Mouse (Mus musculus) thymus, adult 2 months (tissue): Measurements from ENCODE around the gene Adgre5. TPM values are rescaled to one million over a fixed set of nuclear protein-coding genes. Genes with fewer than 3 reads are reported as not detected.
A peak's percentile ranks its signal among the peaks of the same experiment; 100 is the strongest.

Experiments
- DNase-seq: peaks from one replicate; pipeline ENCODE4 v3.0.0; 2021
- H3K27ac ChIP-seq: fragments of 200-500 bp; 2 replicates; pipeline ENCODE4 v1.5.1; 2012; ENCODE audit warnings: low read length, control low read depth; ENCODE audit not compliant: control insufficient read depth, insufficient read depth
- H3K27me3 ChIP-seq: fragments of 200-500 bp; 2 replicates; pipeline ENCODE4 v1.6.1; 2012; ENCODE audit warnings: mild to moderate bottlenecking, low read length, moderate library complexity, mixed read lengths; ENCODE audit not compliant: control insufficient read depth, insufficient read depth
- H3K36me3 ChIP-seq: fragments of 200-500 bp; 2 replicates; pipeline ENCODE4 v1.6.1; 2012; ENCODE audit warnings: mild to moderate bottlenecking, low read length, moderate library complexity; ENCODE audit not compliant: control insufficient read depth, insufficient read depth
- H3K4me1 ChIP-seq: fragments of 200-500 bp; replicated peaks from 2 replicates; pipeline ENCODE4 v1.6.1; 2012; ENCODE audit warnings: low read length; ENCODE audit not compliant: control insufficient read depth, insufficient read depth
- H3K4me3 ChIP-seq: fragments of 200-500 bp; 2 replicates; pipeline ENCODE4 v1.5.1; 2012; ENCODE audit warnings: mild to moderate bottlenecking, low read length, control low read depth, moderate library complexity; ENCODE audit not compliant: control insufficient read depth, insufficient read depth
- CTCF ChIP-seq: fragments of 200-500 bp; IDR thresholded peaks from 2 replicates; pipeline ENCODE4 v1.5.1; 2012; ENCODE audit warnings: mild to moderate bottlenecking, control low read depth, low read length, moderate library complexity, borderline replicate concordance; ENCODE audit not compliant: control insufficient read depth, poor library complexity, insufficient read depth; ENCODE audit errors: extremely low read depth
- POLR2A ChIP-seq: fragments of 200-500 bp; IDR thresholded peaks from 2 replicates; pipeline ENCODE4 v1.6.1; 2012; ENCODE audit warnings: mild to moderate bottlenecking, low read length, control low read depth, moderate library complexity; ENCODE audit not compliant: control insufficient read depth, poor library complexity, insufficient read depth; ENCODE audit errors: extremely low read depth
- WGBS: fragments of 180-500 bp; shearing (Covaris S2); methylation state at CpG from one replicate; pipeline ENCODE4 v1.1.7; 2018; 5-methylcytosine and 5-hydroxymethylcytosine counted together
- polyA plus RNA-seq: library from polyadenylated mRNA; depleted of rRNA; stranded (reverse); fragments of >200 nt; gene quantifications from 2 replicates; pipeline ENCODE4 v1.2.3, GENCODE M21; 2012

The Adgre5 gene
- polyA plus RNA-seq, 1 experiment: 190 TPM

DNA sequence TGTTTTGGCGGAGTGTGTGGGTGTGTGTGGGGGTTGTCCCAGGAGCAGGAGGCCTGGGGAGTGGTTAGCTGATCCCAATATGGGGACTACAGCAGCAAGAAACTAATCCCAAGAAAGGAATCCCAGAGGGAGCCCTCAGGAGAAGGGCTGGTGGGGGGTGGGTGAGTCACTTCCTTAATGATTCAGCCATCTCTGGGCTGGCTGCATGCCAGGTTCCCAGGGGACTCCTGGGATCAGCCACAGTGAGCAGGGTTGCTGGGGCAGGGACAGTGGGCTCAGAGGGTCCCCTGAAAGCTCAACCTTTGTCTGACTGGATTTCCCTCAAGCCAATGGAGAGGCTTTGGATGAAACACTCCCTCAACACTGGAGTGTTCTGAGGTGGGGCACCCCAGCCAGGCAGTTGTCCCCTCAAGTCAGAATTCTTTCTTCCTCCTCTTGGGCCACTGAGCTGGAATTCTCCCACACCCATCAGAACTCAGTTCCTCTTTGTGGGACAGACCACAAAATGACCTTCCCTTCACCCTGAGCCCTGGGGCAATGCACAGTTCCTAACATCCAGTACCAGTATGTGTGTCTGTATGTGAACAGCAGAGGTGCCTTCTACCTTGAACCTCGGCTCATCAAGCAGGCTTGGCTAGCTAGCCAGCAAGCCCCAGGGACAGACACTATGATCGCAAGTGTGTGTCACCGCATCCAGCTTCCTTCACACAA, 3.1 kb downstream of the Adgre5 start:
- 70% methylated on average over 4 of the region's 4 CpGs for WGBS
- H3K27me3 ChIP-seq: no peaks in the 10 kb centered on the region
- peaks cover 57% of the 10 kb centered on the region for H3K4me1 ChIP-seq
- H3K36me3 ChIP-seq: peaks cover 10% of the 10 kb centered on the region
- no peak overlapping the region for H3K4me3 ChIP-seq
- TF ChIP-seq POLR2A (no peak), CTCF (no peak)
- peak overlapping the region; percentile 80; the same call in 1 of the 2 replicates for H3K27ac ChIP-seq
- no peak for DNase-seq

DNA sequence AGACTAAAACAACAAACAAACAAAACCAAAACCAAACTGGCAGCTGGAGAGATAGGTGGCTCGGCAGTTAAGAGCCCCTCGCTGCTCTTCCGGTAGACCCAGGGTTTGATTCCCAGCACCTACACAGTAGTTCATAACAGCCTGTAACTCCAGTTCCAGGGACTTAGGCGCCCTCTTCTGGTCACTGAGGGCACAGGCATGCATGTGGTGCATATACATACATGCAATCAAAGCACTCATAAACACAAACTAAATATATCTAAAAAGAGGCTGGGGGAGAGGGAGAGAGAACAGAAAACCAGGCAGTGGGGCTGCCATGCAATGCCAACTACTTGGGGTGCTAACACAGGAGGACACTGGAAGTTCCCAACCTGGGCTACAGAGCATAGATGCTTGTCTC, 3.8 kb downstream of the Adgre5 start:
- no peak for DNase-seq
- Histone ChIP-seq H3K4me3 (no peak overlapping the region), H3K27me3 (no peaks in the 10 kb centered on the region), H3K27ac (peak overlapping the region; percentile 80), H3K4me1 (peaks cover 52% of the 10 kb centered on the region), H3K36me3 (peaks cover 14% of the 10 kb centered on the region)
- 94% methylated on average over 4 of the region's 4 CpGs for WGBS
- no peak for TF ChIP-seq POLR2A
- no peak for TF ChIP-seq CTCF

- H3K36me3 ChIP-seq: peaks cover 20% of the 10 kb centered on the region
- peak; percentile 39; the same call in 1 of the 2 replicates for TF ChIP-seq POLR2A
- 0 out of 2 replicates have a peak, but pooled peaks have one; percentile 43 for TF ChIP-seq CTCF
- H3K4me1 ChIP-seq: peaks cover 46% of the 10 kb centered on the region
- no peak overlapping the region for H3K4me3 ChIP-seq
- peak; percentile 86 for DNase-seq
- H3K27ac ChIP-seq: peak overlapping the region; percentile 80
- WGBS: 5% methylated on average over 4 of the region's 4 CpGs
- no peaks in the 10 kb centered on the region for H3K27me3 ChIP-seq
These were observed 4.4 kb downstream of the Adgre5 start for GRCm38 (mm10) chr8:83736681-83737080.

GRCm38 (mm10) chr8:83732919-83733318, 8.2 kb downstream of the Adgre5 start:
- DNase-seq: no peak
- no peak overlapping the region for H3K27ac ChIP-seq
- no peak for TF ChIP-seq CTCF
- no peak for TF ChIP-seq POLR2A
- peaks cover 48% of the 10 kb centered on the region for H3K36me3 ChIP-seq
- peaks cover 22% of the 10 kb centered on the region for H3K4me1 ChIP-seq
- no peak overlapping the region for H3K4me3 ChIP-seq
- 80% methylated on average over 6 of the region's 6 CpGs for WGBS
- no peaks in the 10 kb centered on the region for H3K27me3 ChIP-seq

- TF ChIP-seq CTCF (no peak), POLR2A (no peak)
- H3K27ac ChIP-seq: no peak overlapping the region
- peaks cover 58% of the 10 kb centered on the region for H3K36me3 ChIP-seq
- peaks cover 11% of the 10 kb centered on the region for H3K4me1 ChIP-seq
- H3K27me3 ChIP-seq: no peaks in the 10 kb centered on the region
- no peak overlapping the region for H3K4me3 ChIP-seq
- no peak for DNase-seq
- WGBS: 96% methylated on average over 5 of the region's 5 CpGs
These were observed 9.2 kb downstream of the Adgre5 start for GRCm38 (mm10) chr8:83731906-83732305.

GRCm38 (mm10) chr8:83729009-83729807, 11.9 kb downstream of the Adgre5 start:
- WGBS: 95% methylated on average over 11 of the region's 11 CpGs
- DNase-seq: peak; percentile 60
- H3K36me3 ChIP-seq: peaks cover 78% of the 10 kb centered on the region

More at GRCm38 (mm10) chr8:83729009-83729807, 11.9 kb downstream of the Adgre5 start:
- TF ChIP-seq POLR2A (no peak), CTCF (no peak)
- no peaks in the 10 kb centered on the region for H3K4me1 ChIP-seq
- no peak overlapping the region for H3K27ac ChIP-seq
- no peaks in the 10 kb centered on the region for H3K27me3 ChIP-seq
- no peak overlapping the region for H3K4me3 ChIP-seq
